ENCODE assay signal across 14 mouse cellular contexts in the genomic region with DNA sequence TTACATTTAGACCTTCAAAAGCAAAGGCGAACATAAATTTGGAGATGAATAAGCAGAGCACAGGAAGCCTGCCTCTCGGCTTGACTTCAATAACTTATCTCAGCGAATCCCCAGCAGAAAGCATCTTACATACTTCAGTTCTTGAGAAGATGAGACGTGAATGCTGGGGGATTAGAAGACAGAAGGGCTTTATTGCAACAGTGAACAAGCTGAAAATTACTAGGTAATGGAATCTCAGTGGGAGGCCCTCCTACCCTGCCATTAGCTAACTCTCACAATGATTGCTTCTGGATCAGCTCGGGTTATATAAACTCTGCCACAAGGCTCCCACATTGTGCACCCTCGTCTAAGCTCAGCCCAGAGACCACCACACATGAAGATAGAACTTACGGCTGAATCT.
"Had no signal": no experiment of that assay in that cellular context is flagged by ENCODE, and none has a peak within 500 bp of the region (broad histone marks: within the 10 kb centered on the region; RNA-seq: fewer than 3 reads in every experiment).

No protein-coding gene starts in this region.

- H3K27me3 ChIP-seq: kidney, embryonic 15.5 days; limb, embryonic 12.5 days; liver, embryonic 13.5 days; lung, embryonic 15.5 days; neural tube, embryonic 15.5 days had no signal

- ATAC-seq: intestine, embryonic 16.5 days; liver, postnatal 0 days had no signal

- H3K4me2 ChIP-seq: kidney, embryonic 15.5 days; limb, embryonic 12.5 days; liver, embryonic 13.5 days; lung, embryonic 15.5 days; neural tube, embryonic 15.5 days had no signal

- DNase-seq: kidney, adult 2 months; kidney, postnatal 14 days; liver; liver, embryonic 13.5 days; liver, postnatal 0 days; lung, postnatal 14 days; right cerebral cortex, postnatal 14 days; thymus, postnatal 36 days had no signal

- H3K4me3 ChIP-seq: kidney, embryonic 15.5 days; limb, embryonic 12.5 days; liver, embryonic 13.5 days; lung, embryonic 15.5 days; myocyte; neural tube, embryonic 15.5 days had no signal

- H3K9me3 ChIP-seq: kidney, embryonic 15.5 days; limb, embryonic 12.5 days; lung, embryonic 15.5 days; neural tube, embryonic 15.5 days had no signal

- H3K36me3 ChIP-seq: kidney, embryonic 15.5 days; limb, embryonic 12.5 days; liver, embryonic 13.5 days; lung, embryonic 15.5 days; neural tube, embryonic 15.5 days had no signal

- H3K27ac ChIP-seq: kidney, embryonic 15.5 days; limb, embryonic 12.5 days; liver, embryonic 13.5 days; lung, embryonic 15.5 days; neural tube, embryonic 15.5 days had no signal

- H3K9ac ChIP-seq: kidney, embryonic 15.5 days; limb, embryonic 12.5 days; liver, embryonic 13.5 days; liver, postnatal 0 days; lung, embryonic 15.5 days; neural tube, embryonic 15.5 days had no signal

- H3K4me1 ChIP-seq: kidney, embryonic 15.5 days; liver, embryonic 13.5 days; lung, embryonic 15.5 days had no signal
